Mouse (Mus musculus) hindbrain, embryonic 10.5 days (tissue): Measurements from ENCODE around the gene Adcy2. TPM values are rescaled to one million over a fixed set of nuclear protein-coding genes. Genes with fewer than 3 reads are reported as not detected.

ENCODE experiments used
- DNase-seq: peaks from one replicate; pipeline ENCODE4 v3.0.0-alpha.2; 2017; ENCODE audit warnings: low spot score
- H3K27ac ChIP-seq: fragments of 300-500 bp; sonication (generic); 2 replicates; pipeline ENCODE4 v1.5.1; 2016; ENCODE audit warnings: mild to moderate bottlenecking, moderate library complexity
- H3K27me3 ChIP-seq: fragments of 300-500 bp; sonication (generic); 2 replicates; pipeline ENCODE4 v1.6.1; 2016; ENCODE audit warnings: mild to moderate bottlenecking; ENCODE audit not compliant: poor library complexity, insufficient read depth, severe bottlenecking
- H3K36me3 ChIP-seq: fragments of 300-500 bp; sonication (generic); 2 replicates; pipeline ENCODE4 v1.6.1; 2016; ENCODE audit warnings: mild to moderate bottlenecking, moderate library complexity
- H3K4me1 ChIP-seq: fragments of 300-500 bp; sonication (generic); replicated peaks from 2 replicates; pipeline ENCODE4 v1.6.1; 2016; ENCODE audit warnings: mild to moderate bottlenecking
- H3K4me3 ChIP-seq: fragments of 300-500 bp; sonication (generic); 2 replicates; pipeline ENCODE4 v1.5.1; 2016; ENCODE audit warnings: mild to moderate bottlenecking, moderate library complexity
- H3K9me3 ChIP-seq: fragments of 300-500 bp; sonication (generic); 2 replicates; pipeline ENCODE4 v1.6.1; 2016; ENCODE audit warnings: mild to moderate bottlenecking, moderate library complexity
- WGBS: fragments of 180-500 bp; shearing (Covaris S2); methylation state at CpG from one replicate; pipeline ENCODE4 v1.1.7; 2016; 5-methylcytosine and 5-hydroxymethylcytosine counted together
- polyA plus RNA-seq: library from polyadenylated mRNA; unstranded; fragments of >200 nt; fragmentation: Nextera tagmentation; extraction: Ambion mirVana; gene quantifications from 2 replicates; pipeline ENCODE4 v1.2.1, GENCODE M21; 2016

The Adcy2 gene
- polyA plus RNA-seq, 1 experiment from 2014 or later: 1.5 TPM

- DNase-seq: no peak
- 75% methylated on average over 3 of the region's 3 CpGs for WGBS
- no peak overlapping the region for H3K4me3 ChIP-seq
- no peaks in the 10 kb centered on the region for H3K36me3 ChIP-seq
- no peaks in the 10 kb centered on the region for H3K27me3 ChIP-seq
- no peaks in the 10 kb centered on the region for H3K9me3 ChIP-seq
- no peak overlapping the region for H3K27ac ChIP-seq
- H3K4me1 ChIP-seq: no peaks in the 10 kb centered on the region
Observed at GRCm38 (mm10) chr13:68627041-68627440, 372.3 kb downstream of the Adcy2 start.

- Histone ChIP-seq H3K4me3 (no peak overlapping the region), H3K27ac (no peak overlapping the region), H3K36me3 (no peaks in the 10 kb centered on the region), H3K9me3 (no peaks in the 10 kb centered on the region), H3K4me1 (no peaks in the 10 kb centered on the region), H3K27me3 (no peaks in the 10 kb centered on the region)
- DNase-seq: no peak
- WGBS: 67% methylated on average over 6 of the region's 6 CpGs
Observed at GRCm38 (mm10) chr13:68622792-68623191, 376.5 kb downstream of the Adcy2 start.

GRCm38 (mm10) chr13:68607652-68608405, 391.5 kb downstream of the Adcy2 start:
- no peak for DNase-seq
- Histone ChIP-seq H3K27ac (no peak overlapping the region), H3K9me3 (no peaks in the 10 kb centered on the region), H3K4me1 (peaks cover 14% of the 10 kb centered on the region; the same call in 1 of the 2 replicates), H3K36me3 (no peaks in the 10 kb centered on the region), H3K27me3 (peaks cover 11% of the 10 kb centered on the region; the same call in 1 of the 2 replicates), H3K4me3 (no peak overlapping the region)
- 62% methylated on average over 21 of the region's 21 CpGs for WGBS

- peak; percentile 64 for DNase-seq
- Histone ChIP-seq H3K4me3 (peak overlapping the region; percentile 43), H3K36me3 (no peaks in the 10 kb centered on the region), H3K27ac (0 out of 2 replicates have a peak overlapping the region, but pooled peaks have one; percentile 25), H3K4me1 (peaks cover 9% of the 10 kb centered on the region; the same call in 1 of the 2 replicates), H3K27me3 (peaks cover 10% of the 10 kb centered on the region; the same call in 1 of the 2 replicates), H3K9me3 (no peaks in the 10 kb centered on the region)
- WGBS: 1% methylated on average over 11 of the region's 11 CpGs
Observed at GRCm38 (mm10) chr13:68605689-68606126, 393.6 kb downstream of the Adcy2 start.

GRCm38 (mm10) chr13:68603085-68603484, 396.3 kb downstream of the Adcy2 start:
- Histone ChIP-seq H3K27ac (no peak overlapping the region), H3K4me1 (peaks cover 6% of the 10 kb centered on the region; the same call in 1 of the 2 replicates), H3K9me3 (no peaks in the 10 kb centered on the region), H3K27me3 (0 out of 2 replicates have a peak, but pooled peaks cover 3% of the 10 kb centered on the region), H3K4me3 (no peak overlapping the region), H3K36me3 (no peaks in the 10 kb centered on the region)
- no peak for DNase-seq
- 77% methylated on average over 6 of the region's 6 CpGs for WGBS

GRCm38 (mm10) chr13:68601184-68601583, 398.2 kb downstream of the Adcy2 start:
- no peak for DNase-seq
- 30% methylated on average over 6 of the region's 6 CpGs for WGBS
- Histone ChIP-seq H3K27ac (no peak overlapping the region), H3K27me3 (0 out of 2 replicates have a peak, but pooled peaks cover 5% of the 10 kb centered on the region), H3K9me3 (no peaks in the 10 kb centered on the region), H3K4me3 (no peak overlapping the region), H3K4me1 (peaks cover 10% of the 10 kb centered on the region; the same call in 1 of the 2 replicates), H3K36me3 (no peaks in the 10 kb centered on the region)

- Histone ChIP-seq H3K27ac (no peak overlapping the region), H3K27me3 (0 out of 2 replicates have a peak, but pooled peaks cover 5% of the 10 kb centered on the region), H3K36me3 (peaks cover 12% of the 10 kb centered on the region), H3K4me1 (peaks cover 4% of the 10 kb centered on the region; the same call in 1 of the 2 replicates), H3K9me3 (no peaks in the 10 kb centered on the region), H3K4me3 (no peak overlapping the region)
- DNase-seq: no peak
Observed at GRCm38 (mm10) chr13:68598953-68599352, 400.4 kb downstream of the Adcy2 start.

- Histone ChIP-seq H3K36me3 (peaks cover 19% of the 10 kb centered on the region), H3K27ac (no peak overlapping the region), H3K4me1 (peaks cover 4% of the 10 kb centered on the region; the same call in 1 of the 2 replicates), H3K9me3 (no peaks in the 10 kb centered on the region), H3K4me3 (peak overlapping the region; percentile 40), H3K27me3 (0 out of 2 replicates have a peak, but pooled peaks cover 5% of the 10 kb centered on the region)
- DNase-seq: no peak
- WGBS: 10% methylated on average over 13 of the region's 13 CpGs
Observed at GRCm38 (mm10) chr13:68597667-68598066, 401.7 kb downstream of the Adcy2 start.

- Histone ChIP-seq H3K4me1 (peaks cover 4% of the 10 kb centered on the region; the same call in 1 of the 2 replicates), H3K9me3 (0 out of 2 replicates have a peak, but pooled peaks cover 3% of the 10 kb centered on the region), H3K36me3 (peaks cover 24% of the 10 kb centered on the region), H3K4me3 (peak within 1 kb of the TSS; percentile 40), H3K27ac (no peak within 1 kb of the TSS), H3K27me3 (0 out of 2 replicates have a peak, but pooled peaks cover 5% of the 10 kb centered on the region)
- 12% methylated on average over 10 of the region's 10 CpGs for WGBS
- no peak for DNase-seq
Observed at GRCm38 (mm10) chr13:68597199-68597598, 402.1 kb downstream of the Adcy2 start, which contains the start of gene 1700001L19Rik. Gene 1700001L19Rik (plus strand): TSS chr13:68597421.

- WGBS: 83% methylated on average over 1 of the region's 1 CpGs
- DNase-seq: no peak
- H3K27ac ChIP-seq: no peak overlapping the region
- H3K27me3 ChIP-seq: 0 out of 2 replicates have a peak, but pooled peaks cover 5% of the 10 kb centered on the region
- H3K4me3 ChIP-seq: no peak overlapping the region
- H3K36me3 ChIP-seq: peaks cover 58% of the 10 kb centered on the region
- 0 out of 2 replicates have a peak, but pooled peaks cover 3% of the 10 kb centered on the region for H3K9me3 ChIP-seq
- peaks cover 4% of the 10 kb centered on the region; the same call in 1 of the 2 replicates for H3K4me1 ChIP-seq
Observed at GRCm38 (mm10) chr13:68593797-68594196, 405.5 kb downstream of the Adcy2 start.

GRCm38 (mm10) chr13:68588352-68588751, 411.0 kb downstream of the Adcy2 start:
- Histone ChIP-seq H3K36me3 (peaks cover 100% of the 10 kb centered on the region), H3K9me3 (0 out of 2 replicates have a peak, but pooled peaks cover 3% of the 10 kb centered on the region), H3K27me3 (no peaks in the 10 kb centered on the region), H3K4me3 (no peak overlapping the region), H3K27ac (no peak overlapping the region), H3K4me1 (0 out of 2 replicates have a peak, but pooled peaks cover 4% of the 10 kb centered on the region)
- DNase-seq: no peak

- peaks cover 17% of the 10 kb centered on the region for H3K4me1 ChIP-seq
- peaks cover 71% of the 10 kb centered on the region for H3K36me3 ChIP-seq
- no peaks in the 10 kb centered on the region for H3K9me3 ChIP-seq
- no peak for DNase-seq
- H3K4me3 ChIP-seq: no peak overlapping the region
- no peak overlapping the region for H3K27ac ChIP-seq
- H3K27me3 ChIP-seq: no peaks in the 10 kb centered on the region
- WGBS: 79% methylated on average over 7 of the region's 7 CpGs
Observed at GRCm38 (mm10) chr13:68585441-68585840, 413.9 kb downstream of the Adcy2 start.

GRCm38 (mm10) chr13:68583961-68584360, 415.4 kb downstream of the Adcy2 start:
- Histone ChIP-seq H3K4me3 (no peak overlapping the region), H3K36me3 (peaks cover 64% of the 10 kb centered on the region)

More at GRCm38 (mm10) chr13:68583961-68584360, 415.4 kb downstream of the Adcy2 start:
- DNase-seq: no peak
- WGBS: 94% methylated on average over 11 of the region's 11 CpGs
- Histone ChIP-seq H3K27ac (no peak overlapping the region), H3K27me3 (no peaks in the 10 kb centered on the region), H3K4me1 (peaks cover 17% of the 10 kb centered on the region), H3K9me3 (no peaks in the 10 kb centered on the region)
